Mouse (Mus musculus): ENCODE results near the gene Bpifa1. TPM values are rescaled to one million over a fixed set of nuclear protein-coding genes. Genes with fewer than 3 reads are reported as not detected.

Bpifa1 gene
- polyA plus RNA-seq, 1 experiment = not detected

DNA sequence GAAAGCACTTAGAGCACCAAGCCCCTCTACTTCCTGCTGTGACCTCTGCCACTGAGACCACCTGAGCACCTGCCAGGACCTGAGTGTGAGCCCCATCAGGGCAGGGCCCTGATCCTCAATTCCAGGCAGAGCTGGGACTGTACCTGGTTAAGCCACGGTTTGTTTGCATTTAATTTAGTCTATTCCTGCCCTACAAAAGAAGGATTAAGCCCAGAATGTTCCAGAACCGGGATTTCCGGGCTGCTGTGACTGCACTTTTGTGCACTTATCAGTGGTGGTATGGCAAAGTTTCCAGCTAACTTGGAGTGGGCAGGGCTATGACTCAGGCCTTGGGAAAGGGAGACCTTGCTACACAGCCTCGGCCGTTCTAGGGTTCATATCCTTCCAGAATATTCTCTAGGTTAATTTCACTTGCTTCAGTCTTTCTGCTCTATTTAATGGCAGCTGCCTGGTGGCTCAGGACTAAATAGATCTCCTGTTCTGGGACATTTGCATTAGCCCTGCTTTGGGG is 51.4 kb downstream of the Bpifa1 start:
- H3K27ac ChIP-seq (ENCODE audit: insufficient read depth, low read depth, low read length) = no peak overlapping the region
- TF ChIP-seq CTCF (IDR thresholded peaks at IDR 0.05; ENCODE audit: low read depth, low read length) (no peak), POLR2A (IDR thresholded peaks at IDR 0.05; ENCODE audit: borderline replicate concordance, low read depth, low read length) (no peak)
- H3K4me1 ChIP-seq (ENCODE audit: control insufficient read depth, insufficient read depth, low read length) = no peaks in the 10 kb centered on the region
- H3K4me3 ChIP-seq (ENCODE audit: insufficient read depth, low read length) = no peak overlapping the region

DNA sequence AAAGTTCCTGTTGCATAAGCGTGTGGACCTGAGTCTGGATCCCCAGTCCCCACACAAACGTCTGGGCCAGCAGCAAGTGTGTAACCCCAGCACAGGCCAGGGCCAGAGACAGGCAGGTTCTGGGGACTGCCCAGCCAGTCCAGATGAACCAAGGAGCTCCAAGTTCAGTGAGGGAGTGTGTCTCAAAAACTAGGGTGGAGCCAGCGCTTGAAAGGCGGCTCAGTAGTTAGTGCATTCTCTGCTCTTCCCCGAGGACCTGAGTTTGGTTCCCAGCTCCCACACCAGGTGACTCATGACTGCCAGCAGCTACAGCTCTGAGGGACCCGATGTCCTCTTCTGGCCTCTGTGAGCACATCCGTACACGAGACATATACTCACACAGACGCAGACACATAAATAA is 54.4 kb downstream of the Bpifa1 start:
- TF ChIP-seq POLR2A (IDR thresholded peaks at IDR 0.05; ENCODE audit: borderline replicate concordance, low read depth, low read length) = no peak
- no peak for TF ChIP-seq CTCF (IDR thresholded peaks at IDR 0.05; ENCODE audit: low read depth, low read length)
- H3K27ac ChIP-seq (ENCODE audit: insufficient read depth, low read depth, low read length) = no peak overlapping the region

More for the DNA sequence above, 54.4 kb downstream of the Bpifa1 start:
- Histone ChIP-seq H3K4me1 (ENCODE audit: control insufficient read depth, insufficient read depth, low read length) (no peaks in the 10 kb centered on the region), H3K4me3 (ENCODE audit: insufficient read depth, low read length) (no peak overlapping the region)

Other genes with a start within 250 kb of the Bpifa1 start
- not detected in 2 replicates for gene Bpifb6, start 242.5 kb upstream of the Bpifa1 start, polyA plus RNA-seq (2012; ENCODE audit: insufficient read depth, insufficient read length, missing spikeins)
- gene Bpifb3, start 224.7 kb upstream of the Bpifa1 start, polyA plus RNA-seq (2012; ENCODE audit: insufficient read depth, insufficient read length, missing spikeins) = not detected in 2 replicates
- not detected in 2 replicates for gene Bpifb4, start 204.7 kb upstream of the Bpifa1 start, polyA plus RNA-seq (2012; ENCODE audit: insufficient read depth, insufficient read length, missing spikeins)
- gene Bpifa6, start 167.9 kb upstream of the Bpifa1 start, polyA plus RNA-seq (2012; ENCODE audit: insufficient read depth, insufficient read length, missing spikeins) = not detected in 2 replicates
- gene Bpifa2, start 134.6 kb upstream of the Bpifa1 start, polyA plus RNA-seq (2012; ENCODE audit: insufficient read depth, insufficient read length, missing spikeins) = not detected in 2 replicates
- not detected in 2 replicates for gene Bpifa3, start 12.5 kb upstream of the Bpifa1 start, polyA plus RNA-seq (2012; ENCODE audit: insufficient read depth, insufficient read length, missing spikeins)
- gene Bpifa5, start 19.7 kb downstream of the Bpifa1 start, polyA plus RNA-seq (2012; ENCODE audit: insufficient read depth, insufficient read length, missing spikeins) = not detected in 2 replicates
- gene Bpifb1, start 47.9 kb downstream of the Bpifa1 start, polyA plus RNA-seq (2012; ENCODE audit: insufficient read depth, insufficient read length, missing spikeins) = not detected in 2 replicates
- gene Bpifb5, start 80.9 kb downstream of the Bpifa1 start, polyA plus RNA-seq (2012; ENCODE audit: insufficient read depth, insufficient read length, missing spikeins) = not detected in 2 replicates
- gene Bpifb9a, start 115.0 kb downstream of the Bpifa1 start, polyA plus RNA-seq (2012; ENCODE audit: insufficient read depth, insufficient read length, missing spikeins) = not detected in 2 replicates
- gene Bpifb9b, start 164.3 kb downstream of the Bpifa1 start, polyA plus RNA-seq (2012; ENCODE audit: insufficient read depth, insufficient read length, missing spikeins) = not detected in 2 replicates
- 9.0 and 11.2 TPM in 2 replicates for gene Cdk5rap1, start 230.1 kb downstream of the Bpifa1 start, polyA plus RNA-seq (2012; ENCODE audit: insufficient read depth, insufficient read length, missing spikeins)

All from bone marrow macrophage, adult 2 months (primary cell).